Mouse (Mus musculus): Measurements from ENCODE around the gene Olig2.

Gene Olig2

GRCm38 (mm10) chr16:91225233-91226037 is at the start of gene Olig2:
TSS of gene Olig2 (plus strand) at chr16:91225457.
- no peak for DNase-seq (ENCODE audit: low spot score in 2 of 2)

- DNase-seq (ENCODE audit: low spot score in 2 of 2): no peak
These were observed 49.4 kb upstream of the Olig2 start for GRCm38 (mm10) chr16:91175892-91176291.

- DNase-seq (ENCODE audit: low spot score in 2 of 2): no peak
These were observed 38.2 kb upstream of the Olig2 start for GRCm38 (mm10) chr16:91187046-91187445.

GRCm38 (mm10) chr16:91187662-91188061 is 37.6 kb upstream of the Olig2 start:
- no peak for DNase-seq (ENCODE audit: low spot score in 2 of 2)

GRCm38 (mm10) chr16:91188304-91188703 is 37.0 kb upstream of the Olig2 start:
- no peak for DNase-seq (ENCODE audit: low spot score in 2 of 2)

- DNase-seq (ENCODE audit: low spot score in 2 of 2): no peak
These were observed 34.0 kb upstream of the Olig2 start for GRCm38 (mm10) chr16:91191233-91191632.

GRCm38 (mm10) chr16:91191663-91192237 is 33.5 kb upstream of the Olig2 start:
- no peak for DNase-seq (ENCODE audit: low spot score in 2 of 2)

GRCm38 (mm10) chr16:91192672-91193354 is 32.4 kb upstream of the Olig2 start:
- no peak for DNase-seq (ENCODE audit: low spot score in 2 of 2)

GRCm38 (mm10) chr16:91199815-91200214 is 25.4 kb upstream of the Olig2 start:
- no peak for DNase-seq (ENCODE audit: low spot score in 2 of 2)

GRCm38 (mm10) chr16:91202989-91203388 is 22.3 kb upstream of the Olig2 start:
- DNase-seq (ENCODE audit: low spot score in 2 of 2): no peak

GRCm38 (mm10) chr16:91206371-91206770 is 18.9 kb upstream of the Olig2 start:
- no peak for DNase-seq (ENCODE audit: low spot score in 2 of 2)

- no peak for DNase-seq (ENCODE audit: low spot score in 2 of 2)
These were observed 8.2 kb upstream of the Olig2 start for GRCm38 (mm10) chr16:91217077-91217476.

- DNase-seq (ENCODE audit: low spot score in 2 of 2): no peak
These were observed 7.3 kb upstream of the Olig2 start for GRCm38 (mm10) chr16:91217948-91218347.

GRCm38 (mm10) chr16:91219246-91219645 is 6.0 kb upstream of the Olig2 start:
- DNase-seq (ENCODE audit: low spot score in 2 of 2): no peak

GRCm38 (mm10) chr16:91222171-91222642 is 3.0 kb upstream of the Olig2 start:
- no peak for DNase-seq (ENCODE audit: low spot score in 2 of 2)

- DNase-seq (ENCODE audit: low spot score in 2 of 2): no peak
These were observed 2.5 kb upstream of the Olig2 start for GRCm38 (mm10) chr16:91222643-91223271.

- no peak for DNase-seq (ENCODE audit: low spot score in 2 of 2)
These were observed 1.8 kb upstream of the Olig2 start for GRCm38 (mm10) chr16:91223327-91224067.

- no peak for DNase-seq (ENCODE audit: low spot score in 2 of 2)
These were observed 1.2 kb upstream of the Olig2 start for GRCm38 (mm10) chr16:91224068-91224402.

- DNase-seq (ENCODE audit: low spot score in 2 of 2): no peak
These were observed 600 bp upstream of the Olig2 start for GRCm38 (mm10) chr16:91224481-91225232.

GRCm38 (mm10) chr16:91226038-91226882 is 1.0 kb downstream of the Olig2 start:
- DNase-seq (ENCODE audit: low spot score in 2 of 2): no peak

Data from spleen, postnatal 36 days (tissue).